Mouse (Mus musculus): ENCODE results near the gene Drd1. TPM values are rescaled to one million over a fixed set of nuclear protein-coding genes. Genes with fewer than 3 reads are reported as not detected.
A peak's percentile ranks its signal among the peaks of the same experiment; 100 is the strongest.

Gene Drd1
- total RNA-seq, 2 experiments from 2014 or later, result not detected

DNA sequence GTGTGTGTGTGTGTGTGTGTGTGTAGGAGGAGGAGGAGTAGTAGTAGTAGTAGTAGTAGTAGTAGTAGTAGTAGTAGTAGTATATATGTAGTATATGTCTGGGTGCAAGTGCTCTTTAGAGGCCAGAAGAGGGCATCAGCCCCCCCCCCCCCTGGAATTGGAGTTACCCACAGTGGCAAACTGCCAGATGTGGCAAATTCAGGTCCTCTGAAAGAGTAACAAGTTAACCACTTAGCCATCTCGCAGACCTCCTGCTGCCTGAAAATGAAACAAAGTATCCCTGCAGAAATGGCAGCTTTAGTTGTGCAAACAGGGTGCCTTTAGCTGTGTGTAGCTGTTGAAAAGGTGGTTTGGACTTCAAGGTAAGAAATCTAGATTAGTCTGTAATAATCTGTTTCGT is 18.0 kb upstream of the Drd1 start:
- no peak for ATAC-seq (ENCODE audit: poor library complexity, severe bottlenecking)

DNA sequence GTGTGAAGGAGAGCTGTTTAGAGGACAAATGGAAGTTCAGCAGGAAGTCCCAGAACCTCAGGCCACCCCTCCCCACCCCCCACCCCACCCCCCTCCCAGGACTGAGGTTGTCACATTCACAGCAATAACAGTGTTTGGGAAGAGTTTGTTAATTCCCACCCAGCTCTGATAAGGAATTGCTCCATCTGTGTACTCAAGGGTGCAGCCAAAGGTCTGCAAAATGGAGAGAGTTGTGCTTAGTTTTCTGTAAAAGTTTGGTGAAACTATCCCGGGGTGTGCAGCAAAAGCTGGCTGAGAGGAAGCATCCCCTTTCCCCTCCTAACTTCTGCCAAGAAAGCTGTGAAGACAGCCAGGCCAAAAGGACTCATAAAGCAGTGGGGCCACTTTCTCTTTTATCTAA is 17.6 kb upstream of the Drd1 start:
- no peak for ATAC-seq (ENCODE audit: poor library complexity, severe bottlenecking)

DNA sequence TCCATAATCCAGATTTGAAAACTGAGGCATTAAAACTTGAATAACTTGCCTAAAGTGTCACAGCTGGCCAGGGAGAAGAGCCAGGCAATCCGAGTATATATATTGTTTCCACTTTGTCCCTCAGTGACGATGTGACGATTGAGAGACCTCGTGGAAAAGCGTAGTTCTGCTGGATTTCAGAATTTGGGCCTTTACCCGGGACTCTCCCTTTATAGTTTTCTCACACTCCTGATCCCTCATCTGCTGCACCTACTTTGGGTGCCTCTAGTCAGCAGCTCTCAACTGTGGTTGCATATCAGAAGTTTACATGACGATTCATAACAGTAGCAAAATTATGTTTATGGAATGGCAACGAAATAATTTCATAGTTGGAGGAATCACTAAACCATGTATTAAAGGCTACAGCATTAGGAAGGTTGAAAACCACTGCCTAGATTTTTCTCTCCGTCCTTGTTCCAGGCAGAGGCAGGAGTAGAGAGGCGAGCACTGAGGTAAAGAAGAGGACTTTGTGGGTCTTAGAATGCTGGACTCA is 17.1 kb upstream of the Drd1 start:
- ATAC-seq (ENCODE audit: poor library complexity, severe bottlenecking), result no peak

DNA sequence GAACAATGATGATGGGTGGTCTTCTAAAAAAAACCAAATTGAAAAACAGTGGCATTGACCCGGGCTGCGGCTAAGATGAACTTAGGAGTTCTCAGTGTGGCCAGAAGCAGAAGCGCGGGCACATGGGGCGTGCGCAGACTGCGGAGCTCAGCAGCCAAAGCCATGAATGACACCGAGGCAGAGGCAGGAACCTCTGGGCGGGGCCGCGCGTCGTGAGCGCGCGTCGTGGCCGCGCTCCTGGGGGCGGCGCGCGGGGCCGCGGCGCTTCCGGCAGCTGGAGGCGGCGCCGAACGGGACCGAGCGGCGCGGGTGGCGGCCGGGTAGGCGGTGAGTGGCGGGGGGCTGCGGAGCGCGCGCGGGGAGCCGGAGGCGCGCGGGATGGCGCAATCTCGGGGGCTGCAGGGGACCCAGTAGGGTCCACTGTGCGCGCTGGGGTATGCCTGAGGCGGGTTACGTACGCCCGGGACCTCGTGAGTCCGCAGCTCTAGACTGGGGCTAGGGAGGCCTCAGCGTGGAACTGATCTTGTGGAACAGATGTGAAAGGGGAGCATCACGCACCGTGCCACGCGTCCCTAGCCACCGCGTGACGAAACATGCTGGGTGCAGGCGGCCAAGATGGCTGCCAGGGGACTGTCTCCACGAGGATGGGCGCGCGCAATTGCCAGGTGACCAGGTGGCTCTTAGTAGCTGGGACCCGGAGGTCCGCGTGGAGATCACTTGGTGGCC is 16.3 kb upstream of the Drd1 start, which contains the start of gene Sfxn1:
Sfxn1 (plus strand) TSS at position 264 of the 726 bp plus-strand sequence.
- ATAC-seq (ENCODE audit: poor library complexity, severe bottlenecking), result peak; percentile 94

DNA sequence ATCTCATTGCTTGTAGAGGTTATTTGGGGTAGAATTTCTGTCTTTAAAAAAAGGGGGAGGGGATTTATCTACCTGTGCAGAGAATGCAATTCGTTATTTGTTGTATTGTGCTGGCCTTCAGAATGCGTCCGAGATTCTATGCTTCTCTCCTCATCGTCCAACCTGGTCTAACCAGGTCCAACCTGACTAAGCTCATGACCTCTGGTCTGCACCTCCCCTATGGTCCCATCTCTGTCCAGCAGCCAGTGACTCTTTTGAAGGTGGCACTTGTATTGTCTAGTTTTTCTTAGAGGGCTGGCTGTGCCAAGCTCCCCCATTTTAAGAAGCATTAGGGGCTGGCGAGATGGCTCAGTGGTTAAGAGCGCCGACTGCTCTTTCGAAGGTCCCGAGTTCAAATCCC is 15.5 kb upstream of the Drd1 start:
- no peak for ATAC-seq (ENCODE audit: poor library complexity, severe bottlenecking)

DNA sequence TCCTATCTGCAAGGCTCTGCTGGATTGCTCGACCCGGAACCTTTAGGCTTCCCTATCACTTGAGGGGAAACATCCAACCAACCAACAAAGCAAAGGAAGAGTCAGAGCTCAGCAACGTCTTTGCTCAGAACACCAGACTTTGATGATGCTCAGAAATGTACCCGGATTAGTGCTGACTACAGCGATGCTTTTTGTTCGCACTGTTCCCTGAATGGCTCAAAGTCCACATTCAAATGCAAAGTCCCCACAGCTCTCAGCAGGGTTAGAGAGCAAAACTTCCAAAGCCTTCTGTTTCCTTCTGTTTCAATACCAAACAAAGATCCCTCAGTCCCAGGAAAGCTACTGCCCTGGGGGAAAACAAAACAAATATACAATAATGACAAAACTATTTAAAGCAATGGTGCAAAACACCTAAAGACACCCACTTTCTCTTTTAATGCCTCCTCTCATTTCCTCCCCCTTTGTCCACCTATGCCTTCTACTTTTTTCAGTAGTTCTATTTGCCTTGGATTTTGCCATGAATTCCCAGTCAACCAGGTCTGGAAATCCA is 12.2 kb upstream of the Drd1 start:
- no peak for ATAC-seq (ENCODE audit: poor library complexity, severe bottlenecking)

DNA sequence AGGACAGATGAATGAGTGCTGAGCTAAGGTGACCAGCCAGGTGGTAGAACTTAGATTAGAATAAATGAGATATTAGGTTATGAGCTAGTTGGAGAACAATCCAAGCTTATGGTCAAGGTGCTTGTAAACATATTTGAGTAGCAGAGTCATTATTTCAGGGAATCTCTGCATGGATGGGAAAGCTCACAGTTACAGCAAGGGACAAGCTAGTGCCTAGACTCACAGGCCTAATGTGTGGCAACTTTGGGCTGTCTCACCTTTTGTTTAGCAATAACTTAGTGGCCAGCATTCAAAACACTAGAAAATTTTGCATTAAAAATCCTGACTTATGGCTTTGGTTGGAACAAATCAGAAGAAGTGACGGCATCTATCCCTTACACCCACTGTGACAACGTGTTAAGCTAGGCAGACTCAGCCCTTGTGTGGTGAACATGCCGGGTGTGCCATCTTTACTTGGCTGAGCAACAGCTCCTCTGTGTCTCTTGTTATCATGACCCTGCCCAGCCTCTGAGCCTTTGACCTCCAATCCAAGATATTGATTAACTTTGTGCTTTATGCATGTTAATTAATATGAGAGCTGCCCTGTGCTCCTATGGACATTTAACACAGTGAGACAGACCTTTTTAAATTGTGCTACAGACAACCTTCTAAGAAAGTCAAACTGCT is 10.7 kb upstream of the Drd1 start:
- no peak for ATAC-seq (ENCODE audit: poor library complexity, severe bottlenecking)

DNA sequence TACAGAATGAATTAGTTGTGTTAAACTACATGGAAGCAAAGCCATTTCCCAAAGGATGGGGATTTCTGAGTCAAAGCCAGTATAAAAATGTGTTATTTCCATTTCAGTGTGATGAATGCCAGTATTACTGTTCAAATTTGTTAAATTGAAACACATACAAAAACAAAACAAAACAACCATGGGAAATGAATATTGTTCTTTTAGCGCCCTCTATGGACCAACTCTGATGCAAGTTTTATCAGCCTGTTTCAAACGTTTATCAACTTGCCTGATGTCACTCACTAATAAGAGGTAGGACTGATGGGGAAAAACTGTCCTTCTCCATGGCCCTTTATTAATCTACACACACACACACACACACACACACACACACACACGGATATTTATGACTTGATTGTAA is 7.8 kb upstream of the Drd1 start:
- ATAC-seq (ENCODE audit: poor library complexity, severe bottlenecking), result no peak

DNA sequence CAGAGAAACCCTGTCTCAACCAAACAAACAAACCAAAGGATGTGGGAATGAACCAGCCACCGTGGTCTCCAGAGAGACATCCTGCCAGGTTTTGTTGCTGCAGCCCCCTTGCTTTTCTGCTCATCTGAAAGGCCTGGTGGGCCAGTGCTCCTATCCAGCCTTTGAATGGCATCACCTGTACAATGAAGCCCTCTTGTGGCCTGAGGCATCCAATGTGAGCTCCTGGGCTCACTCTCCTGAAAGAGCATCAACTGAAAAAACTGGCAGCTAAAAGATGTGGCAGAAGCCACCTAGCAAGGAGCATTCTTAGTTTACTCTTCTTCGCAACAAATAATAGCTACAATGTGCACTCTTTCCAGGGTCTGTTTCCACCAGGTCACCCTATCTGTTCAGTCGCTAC is 6.6 kb upstream of the Drd1 start:
- ATAC-seq (ENCODE audit: poor library complexity, severe bottlenecking), result no peak

DNA sequence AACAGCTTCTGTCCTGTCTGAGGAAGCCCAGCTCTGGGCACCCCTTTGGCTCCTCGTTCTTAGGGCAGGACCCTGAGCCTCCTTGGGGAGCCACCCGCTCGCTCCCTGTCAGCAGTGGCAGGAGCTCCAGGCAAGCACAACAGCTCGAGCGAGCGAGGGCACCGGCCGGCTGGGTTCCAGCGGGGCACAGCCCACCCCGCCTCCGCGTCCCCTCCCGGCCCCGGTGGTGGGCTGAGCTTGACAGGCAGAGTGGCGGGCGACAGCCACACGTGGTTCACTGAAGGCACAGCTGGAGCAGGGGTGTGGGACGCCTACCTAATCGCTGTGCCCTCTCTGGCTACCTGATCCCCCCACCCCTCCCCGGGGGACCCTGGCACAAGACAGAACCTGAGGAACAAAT is 543 bp downstream of the Drd1 start:
- no peak for ATAC-seq (ENCODE audit: poor library complexity, severe bottlenecking)

DNA sequence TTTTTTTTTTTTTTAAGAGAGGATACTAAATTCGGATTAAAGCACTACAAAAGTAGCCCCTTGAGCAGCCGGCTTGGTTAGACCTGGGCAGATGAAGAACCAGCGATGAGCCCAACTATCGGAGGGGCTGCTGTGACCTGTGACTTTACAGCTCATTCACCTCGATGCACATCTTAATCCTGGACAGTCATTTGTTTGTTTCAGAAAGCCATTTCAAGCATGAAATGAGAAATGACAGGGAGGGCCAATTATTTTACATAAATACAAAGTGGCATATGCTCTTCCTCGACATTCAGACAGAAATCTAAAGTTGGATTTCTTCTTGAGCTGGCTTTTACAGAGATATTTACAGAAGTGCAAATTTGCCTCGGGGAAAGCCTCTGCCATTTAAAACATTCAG is 3.9 kb downstream of the Drd1 start:
- no peak for ATAC-seq (ENCODE audit: poor library complexity, severe bottlenecking)

DNA sequence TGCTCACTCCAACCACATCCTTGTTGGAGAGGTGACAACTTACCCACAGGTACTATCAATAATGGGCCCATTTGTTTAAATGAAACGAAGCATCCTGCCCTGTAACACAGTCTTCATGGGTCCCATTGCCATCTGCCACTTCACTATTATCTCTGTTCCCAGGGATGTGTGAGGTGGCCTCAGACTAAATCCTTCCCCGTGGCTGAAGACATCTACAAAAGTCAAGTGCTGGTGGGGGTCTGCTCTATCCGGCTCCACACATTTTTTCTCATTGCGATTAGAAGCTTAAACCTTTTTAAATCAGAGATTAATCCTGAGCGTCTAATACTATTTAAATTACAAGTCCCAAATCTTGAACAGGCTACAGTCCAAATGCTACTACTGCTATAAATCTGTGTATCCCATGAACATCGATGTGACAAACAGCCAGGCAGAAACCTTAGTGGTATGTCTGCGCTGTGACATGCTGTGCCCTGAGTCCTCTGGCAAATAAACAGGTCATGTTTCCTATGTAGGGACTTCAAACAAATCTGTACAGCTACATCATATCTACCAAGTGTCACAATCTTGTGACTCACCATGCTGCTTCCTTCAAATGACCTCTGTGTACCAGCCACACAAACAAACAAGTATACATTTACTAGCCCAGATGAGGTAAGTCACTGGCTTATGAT is 6.7 kb downstream of the Drd1 start:
- ATAC-seq (ENCODE audit: poor library complexity, severe bottlenecking), result no peak

DNA sequence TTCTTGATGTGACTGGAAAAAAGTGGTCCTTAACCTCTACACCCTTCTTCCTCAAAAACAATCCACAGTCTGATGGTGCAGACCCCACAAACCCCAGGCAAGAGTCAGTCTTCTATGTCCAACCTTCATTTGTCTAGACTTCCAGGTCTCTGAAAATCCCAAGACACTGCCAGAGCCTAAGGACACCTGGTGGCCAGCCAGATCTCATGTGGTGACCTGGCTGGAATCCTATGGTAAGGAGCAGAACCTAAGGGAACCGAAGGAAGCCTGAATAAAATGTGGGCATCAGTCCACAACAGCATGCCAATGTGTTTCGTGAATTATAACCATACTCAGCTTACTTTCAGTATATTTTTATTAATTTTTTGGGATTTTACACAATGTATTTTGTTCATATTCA is 15.2 kb downstream of the Drd1 start:
- ATAC-seq (ENCODE audit: poor library complexity, severe bottlenecking), result no peak

DNA sequence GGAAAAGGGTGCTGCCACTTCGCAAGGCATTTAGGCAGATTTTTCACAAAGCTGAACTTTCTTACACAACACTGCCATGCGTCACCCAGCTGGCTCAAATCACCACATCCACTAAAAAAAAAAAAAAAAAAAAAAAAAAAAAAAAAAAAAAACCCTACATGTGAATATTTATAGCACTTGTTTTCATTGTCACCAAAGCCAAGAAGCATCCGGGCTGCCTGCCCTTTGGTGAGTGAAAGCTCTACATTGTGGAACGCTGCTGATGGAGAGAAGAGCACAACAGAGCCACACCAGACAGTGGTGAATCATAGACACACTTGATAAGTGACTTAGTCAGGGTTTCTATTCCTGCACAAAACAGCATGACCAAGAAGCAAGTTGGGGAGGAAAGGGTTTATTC is 17.6 kb downstream of the Drd1 start:
- ATAC-seq (ENCODE audit: poor library complexity, severe bottlenecking), result no peak

DNA sequence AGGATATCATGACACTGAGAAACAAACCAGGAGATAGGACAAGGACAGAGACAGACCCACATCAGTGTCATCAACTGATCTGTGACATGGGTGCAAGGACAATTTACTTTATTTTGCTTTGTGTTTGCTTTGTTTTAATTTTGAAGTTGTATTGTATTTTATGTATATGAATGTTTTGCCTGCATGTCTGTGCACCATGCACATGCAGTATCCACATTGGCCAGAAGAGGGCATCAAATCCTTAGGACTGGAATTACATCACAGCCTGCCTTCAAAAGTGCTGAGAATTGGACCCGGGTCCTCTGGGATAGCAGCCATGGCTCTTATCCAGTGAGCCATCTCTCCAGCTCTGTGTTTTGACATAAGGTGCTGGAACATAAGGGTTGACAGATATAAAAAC is 20.0 kb downstream of the Drd1 start:
- ATAC-seq (ENCODE audit: poor library complexity, severe bottlenecking), result no peak

DNA sequence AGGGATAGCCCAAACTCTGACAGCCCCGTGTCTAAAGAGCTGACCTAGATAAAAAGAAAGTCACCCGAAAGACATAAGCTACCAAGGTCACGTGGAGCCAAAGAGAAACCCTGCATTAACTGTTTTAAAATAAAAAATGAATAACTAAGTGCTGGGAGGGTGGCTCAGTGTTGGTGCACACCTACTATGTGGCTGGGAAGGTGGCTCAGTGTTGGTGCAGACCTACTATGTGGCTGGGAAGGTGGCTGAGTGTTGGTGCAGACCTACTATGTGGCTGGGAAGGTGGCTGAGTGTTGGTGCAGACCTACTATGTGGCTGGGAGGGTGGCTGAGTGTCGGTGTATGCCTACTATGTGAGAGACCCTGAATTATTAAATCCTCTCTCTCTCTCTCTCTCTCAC is 21.9 kb downstream of the Drd1 start:
- no peak for ATAC-seq (ENCODE audit: poor library complexity, severe bottlenecking)

DNA sequence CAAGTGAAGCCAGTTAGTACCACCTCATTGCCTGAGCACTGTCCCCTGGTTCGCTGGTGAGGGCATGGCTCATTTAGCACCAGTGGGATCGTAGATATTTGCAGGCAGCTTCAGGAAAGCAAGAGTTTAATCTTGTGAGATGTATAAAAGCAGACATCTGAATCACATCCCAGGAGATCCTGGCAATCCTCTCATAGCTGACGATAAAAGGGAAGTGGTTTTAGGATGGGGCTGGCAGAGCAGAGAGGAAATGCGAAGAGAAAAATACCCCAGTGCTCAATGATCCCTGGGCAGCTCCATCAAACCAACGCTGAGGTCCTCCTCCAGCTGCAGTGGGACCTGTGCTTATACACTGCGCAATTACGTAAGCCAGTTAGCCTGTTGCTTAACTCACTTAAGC is 28.4 kb downstream of the Drd1 start:
- ATAC-seq (ENCODE audit: poor library complexity, severe bottlenecking), result no peak

DNA sequence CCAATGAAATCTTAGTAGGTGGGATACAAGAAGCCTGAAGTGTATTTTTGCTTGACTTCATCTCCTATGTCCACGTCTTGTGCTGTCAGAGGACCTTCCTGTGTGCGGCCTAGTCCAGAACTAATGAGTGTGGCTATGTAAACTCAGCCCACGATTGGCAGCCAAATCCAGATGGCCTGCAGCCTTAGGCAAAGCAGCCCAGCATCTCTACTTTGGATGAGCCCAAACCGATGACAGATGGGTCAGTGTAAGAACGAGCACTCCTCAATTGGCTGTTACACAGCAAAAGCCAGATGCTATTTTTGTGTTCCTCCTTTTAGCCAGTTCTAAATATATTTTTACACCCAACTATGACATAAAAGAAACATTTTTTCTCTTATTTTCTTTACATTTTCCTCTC is 32.2 kb downstream of the Drd1 start:
- no peak for ATAC-seq (ENCODE audit: poor library complexity, severe bottlenecking)

DNA sequence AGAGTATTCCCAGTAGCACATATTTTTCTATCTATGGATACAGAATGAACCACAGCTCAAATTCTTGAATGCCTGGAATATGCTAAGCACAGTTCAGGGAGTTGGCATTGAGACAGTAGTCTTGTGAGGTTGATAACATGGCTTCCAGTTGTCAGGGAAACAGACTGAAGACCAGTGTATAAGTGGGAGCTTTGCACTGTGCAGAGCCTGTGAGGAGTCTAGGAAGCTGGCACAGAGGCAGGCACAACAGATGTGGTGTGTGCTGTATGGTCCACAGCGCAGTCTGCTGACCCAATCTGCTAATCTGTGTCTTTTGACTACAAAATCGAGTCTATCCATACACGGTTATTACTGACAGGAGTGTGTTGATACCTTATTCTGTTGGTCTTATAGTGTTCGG is 46.8 kb downstream of the Drd1 start:
- ATAC-seq (ENCODE audit: poor library complexity, severe bottlenecking), result no peak
